Mouse (Mus musculus) small intestine, adult 2 months (tissue): Measurements from ENCODE around the gene Tsen34. TPM values are rescaled to one million over a fixed set of nuclear protein-coding genes. Genes with fewer than 3 reads are reported as not detected.

Experiments
- H3K27ac ChIP-seq: fragments of 200-500 bp; 2 replicates; pipeline ENCODE4 v1.5.1; 2012; ENCODE audit warnings: low read depth, low read length, control low read depth, inconsistent platforms; ENCODE audit not compliant: insufficient read depth
- H3K27me3 ChIP-seq: fragments of 200-500 bp; 2 replicates; pipeline ENCODE4 v1.6.1; 2012; ENCODE audit warnings: mild to moderate bottlenecking, moderate library complexity, low read length, inconsistent platforms; ENCODE audit not compliant: control insufficient read depth, insufficient read depth
- H3K36me3 ChIP-seq: fragments of 200-500 bp; 2 replicates; pipeline ENCODE4 v1.6.1; 2012; ENCODE audit warnings: mild to moderate bottlenecking, low read length, control low read depth, inconsistent platforms; ENCODE audit not compliant: control insufficient read depth, insufficient read depth
- H3K4me1 ChIP-seq: fragments of 200-500 bp; 2 replicates; pipeline ENCODE4 v1.6.1; 2012; ENCODE audit warnings: low read length, inconsistent platforms, mixed read lengths; ENCODE audit not compliant: control insufficient read depth, insufficient read depth, insufficient read length
- H3K4me3 ChIP-seq: fragments of 200-500 bp; 2 replicates; pipeline ENCODE4 v1.5.1; 2012; ENCODE audit warnings: low read depth, mild to moderate bottlenecking, control low read depth, inconsistent platforms, low read length, moderate library complexity
- CTCF ChIP-seq: fragments of 200-500 bp; IDR thresholded peaks from 2 replicates; pipeline ENCODE4 v1.5.1; 2012; ENCODE audit warnings: low read depth, mild to moderate bottlenecking, control low read depth, inconsistent platforms, low read length, moderate library complexity, mixed read lengths; ENCODE audit not compliant: insufficient replicate concordance, insufficient read length; ENCODE audit errors: extremely low read depth
- POLR2A ChIP-seq: fragments of 200-500 bp; IDR thresholded peaks from 2 replicates; pipeline ENCODE4 v1.6.1; 2012; ENCODE audit warnings: low read depth, mild to moderate bottlenecking, control low read depth, inconsistent platforms, low read length, moderate library complexity
- WGBS: fragments of 180-500 bp; shearing (Covaris S2); methylation state at CpG from one replicate; pipeline ENCODE4 v1.1.7; 2018; 5-methylcytosine and 5-hydroxymethylcytosine counted together
- polyA plus RNA-seq: library from polyadenylated mRNA; depleted of rRNA; stranded (reverse); fragments of >200 nt; gene quantifications from 2 replicates; pipeline ENCODE4 v1.2.3, GENCODE M21; 2012

Tsen34 gene
- polyA plus RNA-seq, 1 experiment: 92.2 TPM

DNA sequence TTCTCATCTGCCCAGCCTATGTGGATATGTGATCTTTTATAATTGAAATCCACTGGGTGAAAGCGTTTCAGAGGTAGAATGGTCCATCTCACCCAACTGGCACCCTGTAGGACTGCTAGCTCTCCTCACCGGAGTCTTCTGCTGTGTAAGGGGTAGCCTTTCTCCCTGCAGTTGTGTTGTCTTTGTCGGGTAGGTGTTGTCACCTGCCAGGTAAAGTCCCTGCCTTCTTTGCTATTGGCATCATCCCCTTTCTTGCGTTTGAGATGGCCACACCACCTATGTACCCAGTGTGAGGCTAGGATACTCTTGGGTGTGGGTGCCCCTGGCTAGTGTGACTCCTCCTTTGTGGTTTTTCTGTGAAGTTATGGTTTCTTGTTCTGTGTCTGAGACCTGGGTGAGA, 46.0 kb upstream of the Tsen34 start:
- TF ChIP-seq POLR2A (no peak), CTCF (no peak)
- Histone ChIP-seq H3K4me1 (peaks cover 10% of the 10 kb centered on the region; the same call in 1 of the 2 replicates), H3K4me3 (peak overlapping the region; percentile 96), H3K27me3 (no peaks in the 10 kb centered on the region), H3K27ac (no peak overlapping the region), H3K36me3 (peaks cover 11% of the 10 kb centered on the region)
- 22% methylated on average over 4 of the region's 4 CpGs for whole genome bisulfite sequencing

DNA sequence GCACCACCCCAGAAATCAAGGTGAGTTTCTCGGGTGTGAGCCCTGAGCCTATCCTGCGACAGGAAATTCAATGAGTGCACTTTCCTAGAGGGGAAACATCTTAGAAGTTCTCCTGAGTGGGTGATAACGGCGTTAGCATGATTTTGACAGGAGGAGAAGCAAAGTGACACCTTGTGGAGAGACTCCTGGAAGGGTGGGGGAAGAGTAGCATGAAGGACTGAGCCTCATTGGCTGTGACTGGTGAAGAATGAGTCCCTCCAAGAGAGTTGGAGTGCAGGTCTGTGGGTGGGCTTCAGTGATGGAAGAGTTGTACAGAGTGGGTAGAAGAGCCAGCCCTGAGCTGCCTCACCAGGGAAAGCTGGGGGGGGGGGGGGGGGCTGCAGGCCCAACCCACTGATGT, 35.7 kb upstream of the Tsen34 start:
- H3K4me3 ChIP-seq: no peak overlapping the region
- H3K27ac ChIP-seq: no peak overlapping the region
- WGBS: 88% methylated on average over 4 of the region's 4 CpGs
- peaks cover 94% of the 10 kb centered on the region for H3K36me3 ChIP-seq
- no peaks in the 10 kb centered on the region for H3K4me1 ChIP-seq
- TF ChIP-seq POLR2A (no peak), CTCF (no peak)
- no peaks in the 10 kb centered on the region for H3K27me3 ChIP-seq

GRCm38 (mm10) chr7:3658578-3658977, 34.1 kb upstream of the Tsen34 start:
- Histone ChIP-seq H3K27ac (no peak overlapping the region), H3K4me1 (peaks cover under 1% of the 10 kb centered on the region; the same call in 1 of the 2 replicates), H3K27me3 (no peaks in the 10 kb centered on the region), H3K36me3 (peaks cover 93% of the 10 kb centered on the region), H3K4me3 (no peak overlapping the region)
- TF ChIP-seq POLR2A (no peak), CTCF (no peak)
- 94% methylated on average over 14 of the region's 14 CpGs for WGBS

GRCm38 (mm10) chr7:3664524-3665214, 28.0 kb upstream of the Tsen34 start:
- Histone ChIP-seq H3K27me3 (no peaks in the 10 kb centered on the region), H3K36me3 (peaks cover 37% of the 10 kb centered on the region), H3K27ac (peak overlapping the region; percentile 55), H3K4me3 (peak overlapping the region; percentile 76), H3K4me1 (peaks cover 14% of the 10 kb centered on the region)
- no peak for TF ChIP-seq POLR2A
- TF ChIP-seq CTCF: no peak
- 12% methylated on average over 15 of the region's 15 CpGs for WGBS

GRCm38 (mm10) chr7:3665215-3666114, 27.2 kb upstream of the Tsen34 start, which contains the start of gene Leng1:
Gene Leng1, minus strand, starts transcription at chr7:3665840.
- TF ChIP-seq CTCF: no peak
- TF ChIP-seq POLR2A: peak; percentile 74
- peaks cover 29% of the 10 kb centered on the region for H3K36me3 ChIP-seq
- WGBS: 2% methylated on average over 45 of the region's 45 CpGs
- peak within 1 kb of the TSS; percentile 78 for H3K27ac ChIP-seq
- peak within 1 kb of the TSS; percentile 76 for H3K4me3 ChIP-seq
- H3K27me3 ChIP-seq: no peaks in the 10 kb centered on the region
- H3K4me1 ChIP-seq: peaks cover 14% of the 10 kb centered on the region

- Histone ChIP-seq H3K4me3 (peak overlapping the region; percentile 26), H3K36me3 (peaks cover 23% of the 10 kb centered on the region), H3K4me1 (peaks cover 14% of the 10 kb centered on the region), H3K27ac (peak overlapping the region; percentile 1; the same call in 1 of the 2 replicates), H3K27me3 (no peaks in the 10 kb centered on the region)
- TF ChIP-seq POLR2A (no peak), CTCF (no peak)
- 16% methylated on average over 14 of the region's 14 CpGs for WGBS
Measured at GRCm38 (mm10) chr7:3666921-3667391, 25.7 kb upstream of the Tsen34 start.
